Mouse (Mus musculus) hindbrain, embryonic 14.5 days (tissue): ENCODE data around the gene Maneal. TPM values are rescaled to one million over a fixed set of nuclear protein-coding genes. Genes with fewer than 3 reads are reported as not detected.

Experiments used
- ATAC-seq: fragments of 200-750 bp; cut with Nextera tagmentation; 2 replicates; pipeline ENCODE4 v1.8.0; 2017; ENCODE audit warnings: moderate number of reproducible peaks, mild to moderate bottlenecking, moderate TSS enrichment, moderate library complexity; ENCODE audit not compliant: low FRiP score
- DNase-seq: peaks from one replicate; pipeline ENCODE4 v3.0.0-alpha.2; 2015; ENCODE audit warnings: low spot score
- H3K27ac ChIP-seq: fragments of 300-500 bp; sonication (generic); 2 replicates; pipeline ENCODE4 v1.5.1; 2014; ENCODE audit warnings: mild to moderate bottlenecking, moderate library complexity
- H3K27me3 ChIP-seq: fragments of 300-500 bp; sonication (generic); 2 replicates; pipeline ENCODE4 v1.6.1; 2014; ENCODE audit warnings: mild to moderate bottlenecking, low read length, mixed read lengths; ENCODE audit not compliant: control insufficient read depth, insufficient read depth
- H3K36me3 ChIP-seq: fragments of 300-500 bp; sonication (generic); replicated peaks from 2 replicates; pipeline ENCODE4 v1.6.1; 2014; ENCODE audit not compliant: control insufficient read depth, insufficient read depth
- H3K4me1 ChIP-seq: fragments of 300-500 bp; sonication (generic); replicated peaks from 2 replicates; pipeline ENCODE4 v1.6.1; 2014; ENCODE audit warnings: antibody characterized with exemption, low read length, mixed read lengths; ENCODE audit not compliant: control insufficient read depth, insufficient read depth
- H3K4me2 ChIP-seq: fragments of 300-500 bp; sonication (generic); replicated peaks from 2 replicates; pipeline ENCODE4 v1.6.1; 2014; ENCODE audit warnings: mild to moderate bottlenecking, moderate library complexity
- H3K4me3 ChIP-seq: fragments of 300-500 bp; sonication (generic); replicated peaks from 2 replicates; pipeline ENCODE4 v1.5.1; 2014; ENCODE audit warnings: mild to moderate bottlenecking, low read length
- H3K9ac ChIP-seq: fragments of 300-500 bp; sonication (generic); 2 replicates; pipeline ENCODE4 v1.6.1; 2014
- H3K9me3 ChIP-seq: fragments of 300-500 bp; sonication (generic); 2 replicates; pipeline ENCODE4 v1.6.1; 2016; ENCODE audit warnings: low read length; ENCODE audit not compliant: control insufficient read depth
- WGBS: fragments of 180-500 bp; shearing (Covaris S2); extraction: QIAGEN DNeasy Blood & Tissue Kit; methylation state at CpG from one replicate; pipeline ENCODE4 v1.1.7; 2014; 5-methylcytosine and 5-hydroxymethylcytosine counted together
- polyA plus RNA-seq: library from polyadenylated mRNA; unstranded; fragments of >200 nt; fragmentation: Nextera tagmentation; extraction: Ambion mirVana; gene quantifications from 2 replicates; pipeline ENCODE4 v1.2.1, GENCODE M21; 2014

The Maneal gene
- polyA plus RNA-seq, 1 experiment from 2014 or later: 16.9 TPM

- H3K4me1 ChIP-seq: peaks cover 15% of the 10 kb centered on the region
- DNase-seq (no peak), ATAC-seq (no peak; the same call in 1 of the 2 replicates)
- peak within 1 kb of the TSS; percentile 76 for H3K4me2 ChIP-seq
- peak within 1 kb of the TSS; percentile 96 for H3K27ac ChIP-seq
- under 1% methylated on average over 75 of the region's 75 CpGs for WGBS
- H3K4me3 ChIP-seq: peak within 1 kb of the TSS; percentile 97
- peak within 1 kb of the TSS; percentile 88 for H3K9ac ChIP-seq
- H3K9me3 ChIP-seq: no peaks in the 10 kb centered on the region
- H3K27me3 ChIP-seq: no peaks in the 10 kb centered on the region
- H3K36me3 ChIP-seq: peaks cover 41% of the 10 kb centered on the region
These were observed 10.9 kb downstream of the Maneal start, which contains the start of gene 1110065P20Rik for GRCm38 (mm10) chr4:124850933-124851658. 1110065P20Rik (minus strand) TSS chr4:124851196.

GRCm38 (mm10) chr4:124850261-124850913 lies 11.6 kb downstream of the Maneal start, which contains the start of gene Yrdc:
Yrdc (plus strand) TSS chr4:124850679.
- Histone ChIP-seq H3K27me3 (no peaks in the 10 kb centered on the region), H3K4me3 (peak within 1 kb of the TSS; percentile 97), H3K9me3 (no peaks in the 10 kb centered on the region), H3K4me1 (peaks cover 15% of the 10 kb centered on the region), H3K4me2 (peak within 1 kb of the TSS; percentile 76), H3K27ac (peak within 1 kb of the TSS; percentile 96), H3K9ac (peak within 1 kb of the TSS; percentile 88), H3K36me3 (peaks cover 34% of the 10 kb centered on the region)
- WGBS: under 1% methylated on average over 77 of the region's 90 CpGs
- ATAC-seq: peak; percentile 94
- DNase-seq: peak; percentile 98

- peaks cover 35% of the 10 kb centered on the region for H3K36me3 ChIP-seq
- under 1% methylated on average over 24 of the region's 24 CpGs for WGBS
- DNase-seq (peak; percentile 63), ATAC-seq (peak; percentile 53)
- no peaks in the 10 kb centered on the region for H3K27me3 ChIP-seq
- H3K4me2 ChIP-seq: peak overlapping the region; percentile 76
- peak overlapping the region; percentile 88 for H3K9ac ChIP-seq
- H3K27ac ChIP-seq: peak overlapping the region; percentile 96
- H3K4me3 ChIP-seq: peak overlapping the region; percentile 97
- H3K9me3 ChIP-seq: no peaks in the 10 kb centered on the region
- H3K4me1 ChIP-seq: peaks cover 15% of the 10 kb centered on the region
These were observed 12.2 kb downstream of the Maneal start for GRCm38 (mm10) chr4:124849631-124850260.

GRCm38 (mm10) chr4:124847573-124847972 lies 14.4 kb downstream of the Maneal start:
- Histone ChIP-seq H3K4me2 (no peak overlapping the region), H3K4me1 (peaks cover 15% of the 10 kb centered on the region), H3K4me3 (no peak overlapping the region), H3K36me3 (peaks cover 21% of the 10 kb centered on the region), H3K9me3 (no peaks in the 10 kb centered on the region), H3K27ac (no peak overlapping the region), H3K27me3 (no peaks in the 10 kb centered on the region), H3K9ac (no peak overlapping the region)
- peak; percentile 73 for DNase-seq
- 4% methylated on average over 8 of the region's 8 CpGs for WGBS
- ATAC-seq: no peak

GRCm38 (mm10) chr4:124843493-124843892 lies 18.5 kb downstream of the Maneal start:
- H3K4me1 ChIP-seq: no peaks in the 10 kb centered on the region
- no peak overlapping the region for H3K4me3 ChIP-seq
- whole genome bisulfite sequencing: 49% methylated on average over 11 of the region's 11 CpGs
- DNase-seq (no peak), ATAC-seq (0 out of 2 replicates have a peak, but pooled peaks have one; percentile 29)
- H3K9me3 ChIP-seq: no peaks in the 10 kb centered on the region
- H3K36me3 ChIP-seq: peaks cover 49% of the 10 kb centered on the region
- no peak overlapping the region for H3K27ac ChIP-seq
- no peak overlapping the region for H3K9ac ChIP-seq
- no peak overlapping the region for H3K4me2 ChIP-seq
- no peaks in the 10 kb centered on the region for H3K27me3 ChIP-seq

GRCm38 (mm10) chr4:124840998-124841397 lies 21.0 kb downstream of the Maneal start:
- Histone ChIP-seq H3K27ac (no peak overlapping the region), H3K9me3 (no peaks in the 10 kb centered on the region), H3K4me3 (no peak overlapping the region), H3K36me3 (peaks cover 68% of the 10 kb centered on the region), H3K4me1 (no peaks in the 10 kb centered on the region), H3K9ac (no peak overlapping the region), H3K27me3 (no peaks in the 10 kb centered on the region), H3K4me2 (no peak overlapping the region)
- DNase-seq (no peak), ATAC-seq (no peak)
- 98% methylated on average over 1 of the region's 1 CpGs for WGBS

- ATAC-seq (no peak), DNase-seq (no peak)
- no peak overlapping the region for H3K4me3 ChIP-seq
- H3K9ac ChIP-seq: no peak overlapping the region
- H3K36me3 ChIP-seq: peaks cover 79% of the 10 kb centered on the region
- H3K9me3 ChIP-seq: no peaks in the 10 kb centered on the region
- H3K27ac ChIP-seq: no peak overlapping the region
- H3K27me3 ChIP-seq: no peaks in the 10 kb centered on the region
- H3K4me2 ChIP-seq: no peak overlapping the region
- H3K4me1 ChIP-seq: no peaks in the 10 kb centered on the region
- 89% methylated on average over 14 of the region's 14 CpGs for WGBS
These were observed 23.8 kb downstream of the Maneal start for GRCm38 (mm10) chr4:124838035-124838700.

GRCm38 (mm10) chr4:124832796-124833195 lies 29.2 kb downstream of the Maneal start:
- H3K36me3 ChIP-seq: peaks cover 65% of the 10 kb centered on the region
- WGBS: 97% methylated on average over 10 of the region's 10 CpGs
- H3K4me1 ChIP-seq: no peaks in the 10 kb centered on the region
- DNase-seq: no peak
- H3K4me2 ChIP-seq: no peak overlapping the region
- no peak for ATAC-seq
- H3K4me3 ChIP-seq: no peak overlapping the region
- no peak overlapping the region for H3K9ac ChIP-seq
- H3K27me3 ChIP-seq: no peaks in the 10 kb centered on the region
- no peaks in the 10 kb centered on the region for H3K9me3 ChIP-seq
- H3K27ac ChIP-seq: no peak overlapping the region

- H3K36me3 ChIP-seq: peaks cover 70% of the 10 kb centered on the region
These were observed 32.3 kb downstream of the Maneal start for GRCm38 (mm10) chr4:124829671-124830070.

More at GRCm38 (mm10) chr4:124829671-124830070, 32.3 kb downstream of the Maneal start:
- no peaks in the 10 kb centered on the region for H3K4me1 ChIP-seq
- no peak for ATAC-seq
- no peak overlapping the region for H3K9ac ChIP-seq
- no peaks in the 10 kb centered on the region for H3K27me3 ChIP-seq
- H3K27ac ChIP-seq: no peak overlapping the region
- DNase-seq: no peak
- WGBS: 86% methylated on average over 5 of the region's 5 CpGs
- no peaks in the 10 kb centered on the region for H3K9me3 ChIP-seq
- no peak overlapping the region for H3K4me3 ChIP-seq
- no peak overlapping the region for H3K4me2 ChIP-seq
